Mouse (Mus musculus) megakaryocyte, embryonic 14.5 days (primary cell): ENCODE measurements around the gene Hebp1.

Source experiments
- FLI1 ChIP-seq: IDR thresholded peaks from 2 replicates; pipeline ENCODE4 v1.6.1; 2012; ENCODE audit warnings: low read length, inconsistent platforms, mixed read lengths
- GATA1 ChIP-seq: IDR thresholded peaks from 3 replicates; pipeline ENCODE4 v1.6.1; 2012; ENCODE audit warnings: mixed read lengths, low read length, inconsistent platforms, borderline replicate concordance

- no peak for TF ChIP-seq GATA1
- TF ChIP-seq FLI1 = no peak
Observed at GRCm38 (mm10) chr6:135137736-135138135, 60.1 kb downstream of the Hebp1 start.
